In the genomic region with DNA sequence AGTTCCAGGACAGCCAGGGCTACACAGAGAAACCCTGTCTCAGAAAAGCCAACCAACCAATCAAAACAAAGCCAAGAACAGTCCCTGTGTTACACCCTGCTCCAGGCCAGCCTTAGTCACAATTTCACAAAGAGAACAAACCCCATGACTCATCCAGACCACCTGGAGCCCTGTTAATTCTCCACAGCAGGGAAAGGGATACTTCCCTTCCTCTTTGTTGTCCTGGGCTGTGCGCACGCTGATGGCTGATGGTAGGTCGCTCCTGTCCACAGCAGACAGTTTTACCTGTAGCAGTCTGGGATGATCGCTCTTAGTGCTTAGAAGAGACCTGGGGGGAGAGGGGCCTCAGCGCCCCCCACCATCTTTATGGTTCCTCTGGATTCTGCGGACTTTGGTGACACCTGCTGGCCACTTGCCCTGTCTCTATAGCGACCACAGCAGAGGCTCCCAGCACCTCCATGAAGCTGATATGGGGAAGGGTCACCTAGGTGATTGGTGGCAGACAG, we compare ENCODE assay signal across 9 mouse cellular contexts. TPM values are rescaled to one million over a fixed set of nuclear protein-coding genes. Genes with fewer than 3 reads are reported as not detected.
DNase-seq lines count a peak whose midpoint lies in the region; TF ChIP-seq lines count a peak whose summit lies in the region.
"Had no signal": no experiment of that assay in that cellular context is flagged by ENCODE, and none has a peak within 500 bp of the region (broad histone marks: within the 10 kb centered on the region; RNA-seq: fewer than 3 reads in every experiment).

No protein-coding gene starts in this region.

- TF ChIP-seq CTCF in ES-Bruce4 (IDR thresholded peaks at IDR 0.05; ENCODE audit: low read depth, low read length), result peak; percentile 75
- TF ChIP-seq CTCF in lung, adult 2 months (IDR thresholded peaks at IDR 0.05; ENCODE audit: insufficient read depth, low read length), result peak; percentile 62

- no peak overlapping the region for H3K4me3 ChIP-seq in ES-Bruce4 (ENCODE audit: low read depth, low read length)
- no peak overlapping the region for H3K4me3 ChIP-seq in lung, adult 2 months (replicated peaks; ENCODE audit: extremely low read depth, low read depth, low read length)
- H3K4me3 ChIP-seq: liver, embryonic 13.5 days had no signal

- DNase-seq in layer of hippocampus, adult 11-12 months (ENCODE audit: low spot score), result peak; percentile 28
- no peak for DNase-seq in layer of hippocampus, adult 9-11 months
- peak; percentile 36 for DNase-seq in cerebellum, adult 9-10 months
- peak; percentile 43 to 64 for DNase-seq in heart, postnatal 36 days
- peak; percentile 57 for DNase-seq in lung, adult 2 months
- DNase-seq in c-Kit-positive CD71-positive TER-119-positive erythroid progenitor cells, embryonic 14.5 days (ENCODE audit: low spot score), result no peak
- no peak for DNase-seq in adipocyte (ENCODE audit: low spot score)
- DNase-seq: liver, embryonic 13.5 days had no signal

- TF ChIP-seq POLR2A in ES-Bruce4 (IDR thresholded peaks at IDR 0.05; ENCODE audit: insufficient read depth, low read length), result no peak
- TF ChIP-seq POLR2A in lung, adult 2 months (IDR thresholded peaks at IDR 0.05; ENCODE audit: borderline replicate concordance, extremely low read depth, low read depth, low read length), result no peak

- no peak overlapping the region for H3K9ac ChIP-seq in ES-Bruce4 (ENCODE audit: low read depth, poor library complexity, severe bottlenecking)
- H3K9ac ChIP-seq: liver, embryonic 13.5 days had no signal

- intact Hi-C loops in heart, postnatal 36 days (cut with DNase I), result loop anchor here (1.0 kb wide), 2 partner anchors 74 to 119 kb away; no protein-coding TSS in a partner anchor

- peak overlapping the region; percentile 5; the same call in 1 of the 2 replicates for H3K27ac ChIP-seq in ES-Bruce4 (ENCODE audit: insufficient read depth, low read length)
- H3K27ac ChIP-seq: liver, embryonic 13.5 days had no signal

- H3K4me1 ChIP-seq in ES-Bruce4 (ENCODE audit: control insufficient read depth, insufficient read depth, low read length), result peaks cover 8% of the 10 kb centered on the region
- H3K4me1 ChIP-seq in lung, adult 2 months (ENCODE audit: control insufficient read depth, insufficient read depth, low read length), result no peaks in the 10 kb centered on the region
- H3K4me1 ChIP-seq: liver, embryonic 13.5 days had no signal

- TF ChIP-seq EP300 in ES-Bruce4 (IDR thresholded peaks at IDR 0.05; ENCODE audit: insufficient read depth, low read depth, low read length), result no peak

- H3K36me3 ChIP-seq in ES-Bruce4 (ENCODE audit: control insufficient read depth, insufficient read depth, low read length, poor library complexity, severe bottlenecking), result no peaks in the 10 kb centered on the region
- H3K36me3 ChIP-seq: liver, embryonic 13.5 days had no signal

- 37% methylated on average over 7 of the region's 7 CpGs for WGBS in lung, adult 2 months

- no peaks in the 10 kb centered on the region for H3K27me3 ChIP-seq in ES-Bruce4 (ENCODE audit: control insufficient read depth, insufficient read depth, low read length, poor library complexity, severe bottlenecking)
- H3K27me3 ChIP-seq: liver, embryonic 13.5 days had no signal

- no peaks in the 10 kb centered on the region for H3K9me3 ChIP-seq in ES-Bruce4 (replicated peaks; ENCODE audit: control insufficient read depth, insufficient read depth, low read length, poor library complexity, severe bottlenecking)
- H3K9me3 ChIP-seq: liver, embryonic 13.5 days had no signal

RNA-seq across cellular contexts. Expression of a gene that starts 24.7 kb away (rescaled TPM):
- 13.9 and 20.2 TPM in 2 replicates for polyA plus RNA-seq in ES-Bruce4 (2011; ENCODE audit: insufficient read depth, insufficient read length, low read depth, missing spikeins)
- 10 to 100 TPM; 55.4 to 62.3 TPM for total RNA-seq in heart, postnatal 36 days (2021)
- polyA plus RNA-seq in lung, adult 2 months (2012; rRNA removed), result 60.1 and 87.1 TPM in 2 replicates

RNA-seq across cellular contexts. Expression of a gene that starts 53.0 kb away (rescaled TPM):
- 19.3 and 21.2 TPM in 2 replicates for polyA plus RNA-seq in ES-Bruce4 (2011; ENCODE audit: insufficient read depth, insufficient read length, low read depth, missing spikeins)
- 1 to 10 TPM; 5.3 to 6.5 TPM for total RNA-seq in heart, postnatal 36 days (2021)
- polyA plus RNA-seq in lung, adult 2 months (2012; rRNA removed), result 21.3 and 22.5 TPM in 2 replicates

Comparison
In these comparisons a context has a peak if more than half of its experiments do, and no peak if none do; other contexts are left out.
1. DNase-seq: peak in layer of hippocampus, adult 11-12 months (single experiment), cerebellum, adult 9-10 months (single experiment), heart, postnatal 36 days (2 of 2) and lung, adult 2 months (single experiment); none in layer of hippocampus, adult 9-11 months (single experiment), c-Kit-positive CD71-positive TER-119-positive erythroid progenitor cells, embryonic 14.5 days (single experiment) and adipocyte (single experiment).